Mouse (Mus musculus) megakaryocyte, embryonic 14.5 days (primary cell): Measurements from ENCODE around the gene Itpr1.

Experiments used
- FLI1 ChIP-seq: IDR thresholded peaks from 2 replicates; pipeline ENCODE4 v1.6.1; 2012; ENCODE audit warnings: low read length, inconsistent platforms, mixed read lengths
- GATA1 ChIP-seq: IDR thresholded peaks from 3 replicates; pipeline ENCODE4 v1.6.1; 2012; ENCODE audit warnings: mixed read lengths, low read length, inconsistent platforms, borderline replicate concordance

- no peak for TF ChIP-seq GATA1
- no peak for TF ChIP-seq FLI1
Measured at GRCm38 (mm10) chr6:108237585-108237984, 24.7 kb downstream of the Itpr1 start.
